Mouse (Mus musculus) small intestine, adult 2 months (tissue): ENCODE results near the gene Sall4.

Experiments
- CTCF ChIP-seq: fragments of 200-500 bp; IDR thresholded peaks from 2 replicates; pipeline ENCODE4 v1.5.1; 2012; ENCODE audit warnings: low read depth, mild to moderate bottlenecking, control low read depth, inconsistent platforms, low read length, moderate library complexity, mixed read lengths; ENCODE audit not compliant: insufficient replicate concordance, insufficient read length; ENCODE audit errors: extremely low read depth
- POLR2A ChIP-seq: fragments of 200-500 bp; IDR thresholded peaks from 2 replicates; pipeline ENCODE4 v1.6.1; 2012; ENCODE audit warnings: low read depth, mild to moderate bottlenecking, control low read depth, inconsistent platforms, low read length, moderate library complexity

- TF ChIP-seq POLR2A (no peak), CTCF (no peak)
Measured at GRCm38 (mm10) chr2:168740496-168740895, 27.2 kb downstream of the Sall4 start.
